Mouse (Mus musculus): Measurements from ENCODE around the gene Gm21988.

Gm21988 gene

GRCm38 (mm10) chr11:70239541-70240279 lies at the start of gene Gm21988, which contains the start of gene Rnasek:
Gene Gm21988, minus strand, starts transcription at chr11:70239830.
Gene Rnasek, minus strand, starts transcription at chr11:70239842.
- in situ Hi-C loops (cut with MboI, MseI), result no loop called here

GRCm38 (mm10) chr11:70289236-70289635 lies 49.6 kb upstream of the Gm21988 start:
- in situ Hi-C loops (cut with MboI, MseI), result no loop called here

- in situ Hi-C loops (cut with MboI, MseI), result no loop called here
Measured at GRCm38 (mm10) chr11:70288102-70288501, 48.5 kb upstream of the Gm21988 start.

GRCm38 (mm10) chr11:70285686-70286085 lies 46.1 kb upstream of the Gm21988 start:
- in situ Hi-C loops (cut with MboI, MseI), result no loop called here

- in situ Hi-C loops (cut with MboI, MseI), result no loop called here
Measured at GRCm38 (mm10) chr11:70284757-70285156, 45.1 kb upstream of the Gm21988 start.

GRCm38 (mm10) chr11:70283666-70284065 lies 44.0 kb upstream of the Gm21988 start:
- in situ Hi-C loops (cut with MboI, MseI), result no loop called here

- in situ Hi-C loops (cut with MboI, MseI), result no loop called here
Measured at GRCm38 (mm10) chr11:70280441-70280840, 40.8 kb upstream of the Gm21988 start.

- in situ Hi-C loops (cut with MboI, MseI), result no loop called here
Measured at GRCm38 (mm10) chr11:70278961-70279360, 39.3 kb upstream of the Gm21988 start.

- in situ Hi-C loops (cut with MboI, MseI), result no loop called here
Measured at GRCm38 (mm10) chr11:70271641-70272040, 32.0 kb upstream of the Gm21988 start.

GRCm38 (mm10) chr11:70266405-70266804 lies 26.8 kb upstream of the Gm21988 start:
- in situ Hi-C loops (cut with MboI, MseI), result no loop called here

- in situ Hi-C loops (cut with MboI, MseI), result no loop called here
Measured at GRCm38 (mm10) chr11:70265819-70266218, 26.2 kb upstream of the Gm21988 start.

- in situ Hi-C loops (cut with MboI, MseI), result no loop called here
Measured at GRCm38 (mm10) chr11:70265252-70265651, 25.6 kb upstream of the Gm21988 start.

- in situ Hi-C loops (cut with MboI, MseI), result no loop called here
Measured at GRCm38 (mm10) chr11:70259035-70259434, 19.4 kb upstream of the Gm21988 start.

GRCm38 (mm10) chr11:70254931-70255531 lies 15.4 kb upstream of the Gm21988 start, which contains the start of gene Alox12:
Gene Alox12, minus strand, starts transcription at chr11:70255353.
- in situ Hi-C loops (cut with MboI, MseI), result no loop called here

GRCm38 (mm10) chr11:70254337-70254736 lies 14.7 kb upstream of the Gm21988 start:
- in situ Hi-C loops (cut with MboI, MseI), result no loop called here

GRCm38 (mm10) chr11:70251853-70252252 lies 12.2 kb upstream of the Gm21988 start:
- in situ Hi-C loops (cut with MboI, MseI), result no loop called here

- in situ Hi-C loops (cut with MboI, MseI), result no loop called here
Measured at GRCm38 (mm10) chr11:70250150-70250549, 10.5 kb upstream of the Gm21988 start.

GRCm38 (mm10) chr11:70247136-70247845 lies 7.7 kb upstream of the Gm21988 start:
- in situ Hi-C loops (cut with MboI, MseI), result no loop called here

GRCm38 (mm10) chr11:70242591-70242990 lies 3.0 kb upstream of the Gm21988 start:
- in situ Hi-C loops (cut with MboI, MseI), result no loop called here

GRCm38 (mm10) chr11:70238591-70239440 lies 814 bp downstream of the Gm21988 start:
- in situ Hi-C loops (cut with MboI, MseI), result no loop called here

GRCm38 (mm10) chr11:70237457-70238167 lies 2.0 kb downstream of the Gm21988 start, which contains the start of gene 0610010K14Rik:
Gene 0610010K14Rik, minus strand, starts transcription at chr11:70237914.
- in situ Hi-C loops (cut with MboI, MseI), result no loop called here
